Mouse (Mus musculus): ENCODE data around the gene Zfp626. TPM values are rescaled to one million over a fixed set of nuclear protein-coding genes. Genes with fewer than 3 reads are reported as not detected.
"Not testable (repeated sequence)": the region's sequence is repeated elsewhere in the genome, so short reads cannot be mapped to it uniquely, and the experiment has no call there.

Zfp626 gene
- polyA plus RNA-seq, 1 experiment from 2014 or later = 2.4 TPM

DNA sequence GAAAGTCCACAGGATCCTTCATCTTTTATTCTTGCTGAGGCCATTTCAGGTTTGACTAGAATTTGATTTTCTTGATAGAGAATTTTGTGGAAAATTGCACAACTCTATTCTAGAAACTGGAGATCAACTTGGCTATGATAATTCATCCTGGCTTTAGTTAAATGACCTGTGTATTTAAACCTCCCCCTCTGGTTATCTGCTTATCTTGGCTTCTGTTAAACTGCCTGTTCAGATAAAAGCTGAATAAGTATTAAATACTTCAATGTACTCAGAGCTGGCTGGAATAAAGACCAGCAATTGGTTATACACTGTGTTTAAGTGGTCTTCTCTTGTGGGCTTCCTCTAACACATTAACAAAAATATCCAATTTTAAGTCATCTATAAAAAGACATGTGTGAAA is 15.6 kb downstream of the Zfp626 start:
- no peaks in the 10 kb centered on the region for H3K27me3 ChIP-seq
- peaks cover 35% of the 10 kb centered on the region for H3K36me3 ChIP-seq
- no peak overlapping the region for H3K9ac ChIP-seq
- no peaks in the 10 kb centered on the region for H3K4me1 ChIP-seq
- H3K27ac ChIP-seq = no peak overlapping the region
- H3K4me3 ChIP-seq (replicated peaks) = no peak overlapping the region
- ATAC-seq (replicated peaks; ENCODE audit: low FRiP score) = no peak
- peaks cover 13% of the 10 kb centered on the region; the same call in 1 of the 2 replicates for H3K9me3 ChIP-seq (replicated peaks)
- no peak overlapping the region for H3K4me2 ChIP-seq

DNA sequence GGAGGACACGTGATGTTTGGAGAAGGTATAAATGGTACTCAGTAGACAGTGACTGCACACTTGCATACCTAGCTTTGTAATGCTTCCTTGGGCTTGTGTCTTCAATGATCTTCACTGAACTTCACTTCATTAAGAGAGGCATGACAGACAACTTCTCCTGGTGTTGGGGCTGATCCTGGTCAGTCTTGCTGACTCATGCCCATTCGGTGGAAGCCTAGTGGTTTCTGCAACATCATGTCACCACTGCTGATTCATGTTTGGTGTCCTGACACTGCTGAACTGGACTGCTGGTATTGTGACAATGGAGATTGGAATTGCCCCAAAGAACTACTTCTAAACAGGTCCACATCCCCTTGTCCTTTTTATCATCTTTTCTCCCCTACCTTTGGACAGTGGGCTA is 27.1 kb downstream of the Zfp626 start:
- Histone ChIP-seq H3K9me3 (replicated peaks) (no peaks in the 10 kb centered on the region), H3K9ac (no peak overlapping the region), H3K4me2 (no peak overlapping the region), H3K4me1 (peaks cover 5% of the 10 kb centered on the region), H3K27me3 (no peaks in the 10 kb centered on the region), H3K4me3 (replicated peaks) (no peak overlapping the region), H3K36me3 (no peaks in the 10 kb centered on the region), H3K27ac (no peak overlapping the region)
- WGBS = 89% methylated on average over 2 of the region's 2 CpGs
- ATAC-seq (replicated peaks; ENCODE audit: low FRiP score) = no peak

DNA sequence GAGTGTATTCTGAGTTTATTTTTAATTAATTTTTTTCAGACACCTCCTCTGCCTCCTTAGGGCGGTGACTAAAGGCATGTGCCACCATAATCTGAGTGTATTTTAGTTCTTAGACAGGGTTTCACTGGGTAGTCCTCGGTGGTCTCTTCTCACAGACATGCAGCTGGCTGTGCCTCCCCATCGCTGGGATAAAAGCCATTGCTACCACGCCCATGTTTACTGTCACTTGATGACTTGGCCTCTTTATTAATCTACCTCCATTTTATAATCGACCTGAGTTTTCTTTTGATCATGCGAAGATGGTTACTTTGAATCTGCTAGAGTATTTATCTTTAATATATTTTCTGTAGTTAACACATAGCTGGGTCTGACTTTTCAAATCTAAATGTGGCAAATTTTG is 30.9 kb downstream of the Zfp626 start:
- Histone ChIP-seq H3K4me3 (replicated peaks) (peak overlapping the region; percentile 57), H3K4me2 (peak overlapping the region; percentile 73), H3K27ac (peak overlapping the region; percentile 84), H3K9me3 (replicated peaks) (no peaks in the 10 kb centered on the region), H3K4me1 (peaks cover 8% of the 10 kb centered on the region), H3K9ac (peak overlapping the region; percentile 63), H3K27me3 (no peaks in the 10 kb centered on the region), H3K36me3 (no peaks in the 10 kb centered on the region)
- WGBS = 26% methylated on average over 6 of the region's 6 CpGs
- ATAC-seq (replicated peaks; ENCODE audit: low FRiP score) = no peak; the same call in 1 of the 2 replicates

DNA sequence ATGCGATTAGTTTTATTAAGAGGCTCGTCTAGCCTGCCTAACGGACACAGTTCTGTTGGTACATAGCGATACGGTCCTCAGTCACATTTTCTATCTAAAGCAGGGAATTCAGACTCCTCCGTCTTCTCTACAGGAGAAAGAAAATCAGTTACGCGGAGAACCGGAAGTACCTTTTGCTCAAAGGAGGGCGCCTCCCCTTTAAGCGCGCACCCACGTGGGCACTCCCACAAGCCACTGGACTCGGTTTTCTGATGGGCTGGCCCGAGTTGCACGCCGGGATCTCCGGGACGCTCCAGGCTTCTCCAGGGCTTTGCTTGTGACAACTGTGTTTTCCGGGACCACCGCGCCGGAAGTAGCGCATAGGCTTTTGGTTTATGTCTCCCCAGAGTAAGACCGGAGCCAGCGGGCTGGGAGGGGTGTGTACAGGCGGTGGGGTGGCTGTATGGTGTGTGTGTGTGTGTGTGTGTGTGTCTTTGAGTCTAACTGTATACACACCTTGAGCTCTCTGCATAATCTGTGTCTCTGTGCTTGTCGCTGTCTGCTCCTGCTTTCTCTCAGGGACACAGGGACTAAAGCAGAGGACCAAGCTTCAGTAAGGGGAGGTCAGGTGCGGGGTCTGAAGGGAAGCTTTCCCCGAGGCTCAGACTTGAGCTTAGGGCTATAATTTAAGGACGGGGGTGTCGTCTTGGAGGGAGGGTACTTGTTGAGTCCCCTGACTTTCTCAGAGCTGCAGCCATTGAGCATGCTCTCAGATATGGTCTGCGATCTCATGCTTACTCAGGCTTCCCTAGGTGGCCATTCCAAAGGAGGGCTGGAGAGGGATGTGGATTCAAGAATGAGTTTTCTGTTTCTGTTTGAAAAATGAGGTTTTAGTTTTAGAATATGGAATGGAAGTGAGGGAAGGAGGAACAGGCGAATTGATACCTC is 31.6 kb downstream of the Zfp626 start, which contains the start of gene Zfp59:
Gene Zfp59, plus strand, starts transcription at position 285 of the 927 bp plus-strand sequence.
- H3K36me3 ChIP-seq = no peaks in the 10 kb centered on the region
- no peaks in the 10 kb centered on the region for H3K9me3 ChIP-seq (replicated peaks)
- H3K9ac ChIP-seq = peak within 1 kb of the TSS; percentile 63
- peaks cover 8% of the 10 kb centered on the region for H3K4me1 ChIP-seq
- H3K4me3 ChIP-seq (replicated peaks) = peak within 1 kb of the TSS; percentile 57
- peak; percentile 99 for ATAC-seq (replicated peaks; ENCODE audit: low FRiP score)
- H3K27me3 ChIP-seq = no peaks in the 10 kb centered on the region
- 3% methylated on average over 34 of the region's 34 CpGs for WGBS
- peak within 1 kb of the TSS; percentile 73 for H3K4me2 ChIP-seq
- H3K27ac ChIP-seq = peak within 1 kb of the TSS; percentile 84

DNA sequence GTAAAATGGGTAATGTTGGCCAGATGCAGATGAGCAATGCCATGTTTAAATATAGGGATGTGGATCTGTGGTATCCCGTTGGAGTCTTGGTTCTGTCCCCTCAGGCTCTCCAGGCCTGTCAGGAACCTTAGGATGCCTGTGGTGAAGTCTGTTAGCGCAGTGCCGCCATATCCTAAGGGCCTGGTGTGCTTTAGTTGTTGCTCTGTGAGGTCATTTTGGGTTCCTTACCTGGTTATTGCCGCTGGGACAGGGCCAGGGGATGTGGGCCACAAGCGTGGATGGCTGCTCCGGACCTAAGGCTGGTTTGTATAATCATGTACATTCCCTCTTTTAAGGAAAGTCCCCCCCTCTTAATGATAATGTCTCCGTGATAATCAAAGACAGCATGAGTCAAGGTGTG is 32.6 kb downstream of the Zfp626 start:
- Histone ChIP-seq H3K4me3 (replicated peaks) (peak overlapping the region; percentile 57; the same call in 1 of the 2 replicates), H3K36me3 (peaks cover 3% of the 10 kb centered on the region), H3K27me3 (no peaks in the 10 kb centered on the region), H3K4me1 (peaks cover 8% of the 10 kb centered on the region), H3K27ac (no peak overlapping the region), H3K9ac (no peak overlapping the region), H3K4me2 (peak overlapping the region; percentile 73), H3K9me3 (replicated peaks) (no peaks in the 10 kb centered on the region)
- ATAC-seq (replicated peaks; ENCODE audit: low FRiP score) = no peak
- 95% methylated on average over 7 of the region's 7 CpGs for WGBS

DNA sequence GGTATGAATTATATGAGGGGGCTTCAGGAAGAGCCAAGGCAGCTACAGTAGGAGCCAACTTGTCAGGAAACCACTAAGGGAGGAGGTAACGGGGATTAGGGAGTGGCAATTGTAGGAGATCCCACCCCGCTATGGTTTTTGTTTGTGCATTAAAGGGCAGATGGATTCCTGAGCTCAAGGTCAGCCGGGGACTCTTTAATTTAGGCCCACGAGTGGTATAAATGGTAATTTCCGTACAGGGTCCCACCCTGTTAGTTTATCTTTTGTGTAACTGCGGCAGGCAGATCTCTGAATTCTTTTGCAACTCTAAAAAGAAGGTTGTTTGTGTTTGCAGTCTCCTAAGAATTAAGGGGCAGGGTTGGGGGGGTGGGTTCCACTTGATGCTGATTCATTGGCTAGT is 33.1 kb downstream of the Zfp626 start:
- H3K27ac ChIP-seq = no peak overlapping the region
- H3K9me3 ChIP-seq (replicated peaks) = no peaks in the 10 kb centered on the region
- H3K4me2 ChIP-seq = no peak overlapping the region
- H3K4me1 ChIP-seq = peaks cover 8% of the 10 kb centered on the region
- no peak overlapping the region for H3K4me3 ChIP-seq (replicated peaks)
- peaks cover 8% of the 10 kb centered on the region for H3K36me3 ChIP-seq
- no peak for ATAC-seq (replicated peaks; ENCODE audit: low FRiP score)
- 89% methylated on average over 6 of the region's 6 CpGs for WGBS
- H3K9ac ChIP-seq = no peak overlapping the region
- no peaks in the 10 kb centered on the region for H3K27me3 ChIP-seq

DNA sequence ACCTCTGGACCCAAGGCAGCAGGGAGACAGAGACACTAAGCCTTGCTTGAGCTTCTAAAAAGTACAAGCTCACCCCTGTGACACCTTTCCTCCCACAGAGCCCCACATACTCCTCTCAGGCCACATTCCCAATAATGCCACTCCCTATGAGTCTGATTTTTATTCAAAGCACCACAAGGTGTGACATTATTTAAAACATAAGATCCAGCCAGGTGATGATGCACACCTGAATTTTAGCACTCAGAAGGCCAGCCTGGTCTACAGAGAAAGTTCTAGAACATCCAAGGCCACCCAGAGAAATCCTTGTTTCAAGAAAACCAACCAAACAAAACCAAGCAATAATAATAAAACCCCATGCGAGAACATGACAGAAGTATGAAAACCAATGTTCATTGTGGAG is 50.2 kb downstream of the Zfp626 start, which contains the start of gene Zfp607a:
Gene Zfp607a, plus strand, starts transcription at position 301 of the 400 bp plus-strand sequence.
- 91% methylated on average over 1 of the region's 1 CpGs for WGBS
- H3K4me3 ChIP-seq (replicated peaks) = no peak within 1 kb of the TSS
- no peak within 1 kb of the TSS for H3K9ac ChIP-seq
- H3K4me1 ChIP-seq = peaks cover 14% of the 10 kb centered on the region
- no peak within 1 kb of the TSS for H3K27ac ChIP-seq
- ATAC-seq (replicated peaks; ENCODE audit: low FRiP score) = no peak
- H3K4me2 ChIP-seq = no peak within 1 kb of the TSS
- H3K9me3 ChIP-seq (replicated peaks) = no peaks in the 10 kb centered on the region
- H3K36me3 ChIP-seq = peaks cover 18% of the 10 kb centered on the region
- H3K27me3 ChIP-seq = no peaks in the 10 kb centered on the region

DNA sequence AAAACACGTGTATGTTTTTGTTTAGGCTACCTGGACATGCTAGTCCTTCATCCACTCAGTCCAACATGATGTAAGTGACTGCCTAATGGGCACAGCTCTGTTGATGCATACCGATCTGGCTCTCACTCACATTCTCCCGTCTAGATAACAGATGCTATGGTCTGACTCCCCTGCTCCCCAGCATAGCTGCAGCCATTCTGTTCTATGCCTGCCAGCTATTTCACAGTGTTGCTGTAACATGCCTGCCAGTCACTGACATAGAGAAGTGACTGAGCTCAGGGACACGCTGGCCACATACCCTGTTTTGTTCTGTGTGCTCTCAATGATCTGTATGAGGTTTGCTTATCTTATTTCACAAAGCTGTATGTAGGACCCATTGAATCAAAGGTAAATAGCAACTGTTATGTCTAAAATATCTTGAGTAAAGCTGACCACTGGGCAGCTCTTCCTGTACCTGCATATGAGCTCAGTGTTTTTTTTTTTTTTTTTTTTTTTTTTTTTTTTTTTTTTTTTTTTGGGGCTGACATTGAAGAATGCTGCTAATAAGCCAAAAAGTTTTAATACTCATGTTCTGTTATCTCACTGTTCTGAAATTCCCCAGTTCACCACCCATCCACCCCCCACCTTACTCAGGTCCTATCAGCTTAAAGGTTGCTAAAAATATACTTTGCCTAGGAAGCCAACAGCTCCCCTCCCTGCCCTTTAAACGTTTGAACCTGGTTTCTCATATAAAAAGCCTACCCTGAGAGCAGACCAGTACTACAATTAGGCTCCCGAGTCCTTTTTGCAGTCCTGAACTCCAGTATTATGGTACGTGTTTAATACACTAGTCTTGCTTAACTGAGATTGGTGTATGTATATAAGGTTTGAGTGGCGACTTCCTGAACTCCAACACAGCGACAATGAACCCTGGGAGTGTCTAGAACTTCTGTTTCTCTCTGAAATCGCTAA is 52.6 kb downstream of the Zfp626 start:
- 34% methylated on average over 10 of the region's 10 CpGs for WGBS
- Histone ChIP-seq H3K4me3 (replicated peaks) (peak overlapping the region; percentile 70), H3K4me2 (peak overlapping the region; percentile 76), H3K9ac (peak overlapping the region; percentile 69), H3K27me3 (no peaks in the 10 kb centered on the region), H3K36me3 (peaks cover 14% of the 10 kb centered on the region), H3K4me1 (peaks cover 14% of the 10 kb centered on the region), H3K27ac (peak overlapping the region; percentile 90), H3K9me3 (replicated peaks) (no peaks in the 10 kb centered on the region)
- ATAC-seq (replicated peaks; ENCODE audit: low FRiP score) = peak; percentile 22; the same call in 1 of the 2 replicates

DNA sequence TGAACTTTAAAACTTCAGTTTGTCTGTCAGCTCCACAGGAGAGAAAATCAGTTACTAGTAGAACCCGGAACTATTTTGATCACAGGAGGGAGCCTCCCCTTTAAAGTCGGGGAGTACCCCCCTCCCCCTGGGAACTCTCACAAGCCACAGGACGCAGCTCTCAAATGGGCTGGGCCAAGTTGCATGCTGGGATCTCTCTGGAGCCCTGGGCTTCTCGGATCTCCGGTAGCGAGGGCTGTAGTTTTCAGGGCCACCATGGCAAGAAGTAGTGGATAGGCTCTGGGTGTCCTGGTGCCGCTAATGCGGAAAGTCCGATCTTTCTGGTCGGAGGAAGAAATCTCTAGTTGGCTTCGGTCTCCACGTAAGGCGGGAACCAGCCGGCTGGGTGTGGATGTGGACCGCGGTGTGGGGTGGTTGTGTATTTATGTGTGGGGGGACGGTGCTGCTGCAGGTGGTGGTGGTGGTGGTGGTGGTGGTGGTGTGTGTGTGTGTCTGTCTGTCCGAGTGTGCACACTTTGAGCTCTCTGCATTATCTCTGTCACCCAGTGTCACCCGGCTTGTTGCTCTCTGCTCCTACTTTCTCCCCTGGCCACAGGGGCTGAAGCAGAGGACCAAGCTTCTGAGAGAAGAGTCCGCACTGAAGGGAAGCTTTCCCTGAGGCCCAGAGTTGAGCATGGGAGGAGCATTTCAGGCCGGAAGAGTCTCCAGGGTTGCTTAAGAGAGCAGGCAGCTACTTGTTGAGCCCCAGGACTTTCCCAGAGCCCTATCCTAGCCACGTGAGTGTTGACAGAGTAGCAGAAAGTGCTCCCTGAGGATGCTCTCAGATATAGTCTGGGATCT is 53.6 kb downstream of the Zfp626 start:
- Histone ChIP-seq H3K36me3 (peaks cover 19% of the 10 kb centered on the region), H3K4me2 (peak overlapping the region; percentile 76), H3K9me3 (replicated peaks) (no peaks in the 10 kb centered on the region), H3K4me3 (replicated peaks) (peak overlapping the region; percentile 70), H3K9ac (peak overlapping the region; percentile 69), H3K4me1 (peaks cover 14% of the 10 kb centered on the region), H3K27me3 (no peaks in the 10 kb centered on the region), H3K27ac (peak overlapping the region; percentile 90)
- ATAC-seq (replicated peaks; ENCODE audit: low FRiP score) = peak; percentile 93
- WGBS = under 1% methylated on average over 22 of the region's 22 CpGs

DNA sequence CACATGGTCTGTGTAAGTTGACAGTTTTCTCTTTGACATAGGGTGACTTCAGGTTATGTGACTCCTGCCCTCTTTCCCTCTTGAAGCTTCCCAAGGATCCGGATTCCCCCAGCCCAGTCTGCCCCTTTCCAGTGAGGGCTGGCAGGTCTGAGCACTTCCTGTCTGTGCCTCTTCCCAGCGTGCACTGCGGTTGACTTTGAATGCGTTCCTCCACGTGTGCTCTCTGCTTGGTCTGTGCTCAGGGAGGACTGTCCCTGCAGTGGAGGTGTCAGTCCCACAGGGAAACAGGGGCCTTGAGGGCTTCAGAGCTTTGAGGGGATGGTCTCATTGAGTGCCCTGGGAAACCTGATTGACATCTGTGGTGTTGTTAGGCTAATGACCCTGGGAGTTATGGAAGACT is 55.6 kb downstream of the Zfp626 start:
- H3K9me3 ChIP-seq (replicated peaks); H3K27ac ChIP-seq; H3K27me3 ChIP-seq; H3K9ac ChIP-seq; H3K4me2 ChIP-seq; H3K4me3 ChIP-seq (replicated peaks); ATAC-seq (replicated peaks; ENCODE audit: low FRiP score): not testable (repeated sequence)
- peaks cover 35% of the 10 kb centered on the region for H3K36me3 ChIP-seq
- 80% methylated on average over 5 of the region's 5 CpGs for WGBS
- peaks cover 14% of the 10 kb centered on the region for H3K4me1 ChIP-seq

Data from kidney, embryonic 15.5 days (tissue).